Mouse (Mus musculus): ENCODE measurements around the gene Efna4. TPM values are rescaled to one million over a fixed set of nuclear protein-coding genes. Genes with fewer than 3 reads are reported as not detected.

Gene Efna4
- not detected for polyA plus RNA-seq (2014; fragmentation: Illumina TruSeq; extraction: RNeasy Lipid Tissue Mini Kit (QIAGEN cat#74804))

DNA sequence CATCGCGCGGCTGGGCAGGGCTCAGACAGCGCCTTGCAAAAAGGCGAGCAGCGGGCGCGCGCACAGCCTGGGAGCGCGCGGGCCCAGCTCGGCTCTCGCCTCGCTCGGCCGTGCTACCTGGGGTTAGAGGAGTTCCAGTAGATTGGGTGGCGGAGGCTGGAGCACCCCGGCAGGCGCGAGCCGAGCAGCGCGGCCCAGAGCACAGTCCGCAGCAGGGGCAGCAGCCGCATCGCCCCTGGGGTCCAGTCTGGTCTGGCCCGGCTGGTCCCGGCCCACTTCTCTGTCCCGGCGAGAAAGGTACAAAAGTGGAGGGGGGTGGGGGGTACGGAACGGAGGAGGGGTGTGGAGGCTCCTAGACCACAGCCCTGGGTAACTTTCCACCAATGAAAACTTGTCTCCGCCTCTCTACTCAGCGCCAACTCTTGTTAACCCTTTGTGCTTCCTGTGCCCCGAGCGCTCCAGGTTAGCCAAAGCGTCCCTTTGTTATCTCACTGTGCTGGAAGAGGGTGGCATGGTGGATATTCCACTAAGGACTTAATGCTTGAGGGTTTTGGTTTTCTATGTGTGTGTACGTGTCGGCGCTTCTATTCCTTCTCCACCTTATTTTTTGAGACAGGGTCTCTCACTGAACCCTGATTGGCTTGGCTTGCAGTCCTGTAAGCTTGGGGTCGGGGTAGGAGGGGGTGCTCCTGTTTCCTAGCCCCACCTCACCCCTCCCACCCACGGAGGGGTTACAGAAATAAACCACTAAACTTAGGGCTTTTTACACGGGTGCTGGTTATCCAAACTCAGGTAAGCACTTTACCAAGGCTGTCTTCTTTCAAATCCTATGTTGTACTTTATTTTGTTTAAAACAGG is at the start of gene Efna4:
Gene Efna4, minus strand, starts transcription at position 308 of the 858 bp plus-strand sequence.

DNA sequence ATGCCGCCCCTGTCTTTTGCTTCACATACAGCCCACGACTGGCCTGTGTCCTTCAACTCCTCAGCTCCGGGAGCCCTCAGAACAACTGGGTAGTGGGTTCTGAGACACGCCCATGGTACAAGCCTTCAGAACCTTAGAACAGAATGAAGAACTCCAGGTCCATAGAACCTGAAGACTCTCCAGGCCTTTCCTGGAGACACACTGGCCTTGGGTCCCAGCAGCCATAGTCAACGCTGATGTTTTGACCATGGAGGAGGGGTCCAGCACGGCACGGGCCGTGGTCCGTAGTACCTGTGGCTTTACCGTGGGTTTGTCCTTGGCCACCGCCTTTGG is 27.3 kb upstream of the Efna4 start, which contains the start of gene Dcst1:
Gene Dcst1, minus strand, starts transcription at position 101 of the 333 bp plus-strand sequence.

DNA sequence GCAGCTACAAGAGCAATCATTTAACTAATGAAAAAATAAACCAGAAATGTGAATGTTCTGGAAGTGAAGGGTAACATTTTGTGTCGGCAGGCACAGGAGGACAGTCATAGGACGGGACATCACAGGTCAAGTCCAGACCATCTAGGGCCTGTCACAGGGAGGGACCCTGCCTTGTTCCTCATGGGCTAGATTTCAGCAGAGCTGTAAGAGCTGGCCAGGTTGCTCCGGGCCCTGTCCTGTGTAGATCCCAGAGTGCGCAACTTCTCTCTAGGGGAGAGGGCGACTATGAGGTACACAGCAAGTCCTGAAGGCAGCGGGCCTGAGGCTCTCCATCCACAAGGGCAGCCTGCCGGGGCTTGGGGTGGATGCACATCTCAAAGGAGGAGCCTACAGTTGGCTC is 23.8 kb upstream of the Efna4 start, which contains the start of gene Dcst2:
Gene Dcst2, plus strand, starts transcription at position 301 of the 400 bp plus-strand sequence.

DNA sequence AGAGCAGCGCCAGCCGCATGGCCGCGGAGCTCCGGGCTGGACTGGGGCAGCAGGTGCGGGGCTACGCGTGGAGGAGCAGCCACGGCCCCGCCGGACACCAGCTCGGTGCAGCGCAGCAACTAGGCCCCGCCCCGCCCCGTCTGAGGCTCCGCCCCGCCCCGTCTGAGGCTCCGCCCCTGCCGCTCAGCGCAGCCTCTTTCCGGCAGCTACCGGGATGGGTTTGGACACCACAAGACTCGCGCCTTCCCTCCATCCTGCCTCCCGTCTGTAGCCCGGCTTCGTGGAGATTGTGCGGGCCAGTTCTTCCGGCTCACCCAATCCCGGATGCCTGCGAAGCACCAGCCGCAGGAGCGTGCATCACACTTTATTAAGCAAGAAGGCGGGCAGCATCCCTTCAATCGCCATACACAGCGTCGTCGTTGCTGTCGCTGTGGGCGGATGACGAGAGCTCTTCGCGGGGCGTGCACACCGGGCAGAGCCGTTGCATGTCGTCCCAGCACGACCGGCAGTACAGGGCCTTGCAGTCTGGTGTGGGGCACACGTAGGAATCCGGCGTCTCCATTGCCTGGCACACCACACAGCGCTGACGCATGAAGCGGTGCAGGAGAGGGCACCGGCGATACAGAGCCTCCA is 12.2 kb upstream of the Efna4 start, which contains the start of gene Adam15:
Gene Adam15, minus strand, starts transcription at position 128 of the 633 bp plus-strand sequence.

DNA sequence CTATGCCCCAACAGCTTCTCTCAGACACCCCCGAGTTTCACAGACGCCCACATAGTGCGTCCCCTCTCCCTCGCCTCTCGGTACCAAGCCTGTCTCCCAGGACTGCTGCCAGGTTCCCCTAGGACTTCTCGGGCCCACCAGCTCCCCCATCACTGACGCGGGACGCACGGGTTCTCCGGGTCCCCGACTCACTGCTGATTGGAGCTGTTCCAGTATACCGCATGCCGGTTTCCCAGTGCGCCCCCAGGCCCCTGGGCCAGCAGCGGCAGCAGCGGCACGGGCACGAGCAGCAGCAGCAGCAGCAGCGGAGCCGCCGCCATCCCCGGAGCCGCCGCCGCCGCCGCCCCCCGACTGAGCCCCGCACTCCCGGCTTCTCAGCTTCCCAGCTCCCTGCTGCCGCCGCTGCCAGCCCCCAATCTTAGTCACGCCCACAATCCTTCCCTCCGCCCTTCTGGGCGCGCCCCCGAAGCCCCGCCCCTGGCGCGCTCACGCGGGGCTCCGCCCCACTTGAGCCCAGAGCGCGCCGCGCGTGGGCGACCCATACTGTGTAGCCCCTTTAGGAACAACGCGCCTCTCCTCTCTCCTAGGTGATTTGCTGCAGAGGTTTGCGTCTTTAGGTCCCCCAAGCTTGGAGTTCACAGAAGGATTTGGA is 15.2 kb downstream of the Efna4 start, which contains the start of gene Efna3:
Gene Efna3, minus strand, starts transcription at position 452 of the 652 bp plus-strand sequence.

Other genes starting within 250 kb of the Efna4 start
- gene Rusc1, start 244.7 kb downstream of the Efna4 start, polyA plus RNA-seq (2014; fragmentation: Illumina TruSeq; extraction: RNeasy Lipid Tissue Mini Kit (QIAGEN cat#74804)), result 4.6 TPM
- gene Gm43738, start 236.9 kb downstream of the Efna4 start, polyA plus RNA-seq (2014; fragmentation: Illumina TruSeq; extraction: RNeasy Lipid Tissue Mini Kit (QIAGEN cat#74804)), result not detected
- 19.0 TPM for gene Fdps, start 236.1 kb downstream of the Efna4 start, polyA plus RNA-seq (2014; fragmentation: Illumina TruSeq; extraction: RNeasy Lipid Tissue Mini Kit (QIAGEN cat#74804))
- 0.48 TPM for gene Pklr, start 201.9 kb downstream of the Efna4 start, polyA plus RNA-seq (2014; fragmentation: Illumina TruSeq; extraction: RNeasy Lipid Tissue Mini Kit (QIAGEN cat#74804))
- not detected for gene Hcn3, start 177.8 kb downstream of the Efna4 start, polyA plus RNA-seq (2014; fragmentation: Illumina TruSeq; extraction: RNeasy Lipid Tissue Mini Kit (QIAGEN cat#74804))
- gene Clk2, start 173.2 kb downstream of the Efna4 start, polyA plus RNA-seq (2014; fragmentation: Illumina TruSeq; extraction: RNeasy Lipid Tissue Mini Kit (QIAGEN cat#74804)), result 13.0 TPM
- gene Scamp3, start 160.6 kb downstream of the Efna4 start, polyA plus RNA-seq (2014; fragmentation: Illumina TruSeq; extraction: RNeasy Lipid Tissue Mini Kit (QIAGEN cat#74804)), result 10.0 TPM
- 0.48 TPM for gene Fam189b, start 154.9 kb downstream of the Efna4 start, polyA plus RNA-seq (2014; fragmentation: Illumina TruSeq; extraction: RNeasy Lipid Tissue Mini Kit (QIAGEN cat#74804))
- 9.7 TPM for gene Gba, start 135.1 kb downstream of the Efna4 start, polyA plus RNA-seq (2014; fragmentation: Illumina TruSeq; extraction: RNeasy Lipid Tissue Mini Kit (QIAGEN cat#74804))
- 0.57 TPM for gene Thbs3, start 122.8 kb downstream of the Efna4 start, polyA plus RNA-seq (2014; fragmentation: Illumina TruSeq; extraction: RNeasy Lipid Tissue Mini Kit (QIAGEN cat#74804))
- 26.7 TPM for gene Mtx1, start 110.9 kb downstream of the Efna4 start, polyA plus RNA-seq (2014; fragmentation: Illumina TruSeq; extraction: RNeasy Lipid Tissue Mini Kit (QIAGEN cat#74804))
- gene Muc1, start 109.0 kb downstream of the Efna4 start, polyA plus RNA-seq (2014; fragmentation: Illumina TruSeq; extraction: RNeasy Lipid Tissue Mini Kit (QIAGEN cat#74804)), result 2.4 TPM
- gene Krtcap2, start 92.1 kb downstream of the Efna4 start, polyA plus RNA-seq (2014; fragmentation: Illumina TruSeq; extraction: RNeasy Lipid Tissue Mini Kit (QIAGEN cat#74804)), result 23.2 TPM
- not detected for gene Trim46, start 91.7 kb downstream of the Efna4 start, polyA plus RNA-seq (2014; fragmentation: Illumina TruSeq; extraction: RNeasy Lipid Tissue Mini Kit (QIAGEN cat#74804))
- not detected for gene Dpm3, start 78.7 kb downstream of the Efna4 start, polyA plus RNA-seq (2014; fragmentation: Illumina TruSeq; extraction: RNeasy Lipid Tissue Mini Kit (QIAGEN cat#74804))
- gene Slc50a1, start 67.5 kb downstream of the Efna4 start, polyA plus RNA-seq (2014; fragmentation: Illumina TruSeq; extraction: RNeasy Lipid Tissue Mini Kit (QIAGEN cat#74804)), result 15.4 TPM
- 4.2 TPM for gene Efna1, start 56.9 kb downstream of the Efna4 start, polyA plus RNA-seq (2014; fragmentation: Illumina TruSeq; extraction: RNeasy Lipid Tissue Mini Kit (QIAGEN cat#74804))
- not detected for gene Efna3, start 15.1 kb downstream of the Efna4 start, polyA plus RNA-seq (2014; fragmentation: Illumina TruSeq; extraction: RNeasy Lipid Tissue Mini Kit (QIAGEN cat#74804))
- 5.8 TPM for gene Adam15, start 12.0 kb upstream of the Efna4 start, polyA plus RNA-seq (2014; fragmentation: Illumina TruSeq; extraction: RNeasy Lipid Tissue Mini Kit (QIAGEN cat#74804))
- not detected for gene Dcst2, start 23.9 kb upstream of the Efna4 start, polyA plus RNA-seq (2014; fragmentation: Illumina TruSeq; extraction: RNeasy Lipid Tissue Mini Kit (QIAGEN cat#74804))
- gene Dcst1, start 27.2 kb upstream of the Efna4 start, polyA plus RNA-seq (2014; fragmentation: Illumina TruSeq; extraction: RNeasy Lipid Tissue Mini Kit (QIAGEN cat#74804)), result not detected
- gene Zbtb7b, start 56.7 kb upstream of the Efna4 start, polyA plus RNA-seq (2014; fragmentation: Illumina TruSeq; extraction: RNeasy Lipid Tissue Mini Kit (QIAGEN cat#74804)), result 1.5 TPM
- 1.6 TPM for gene Lenep, start 64.8 kb upstream of the Efna4 start, polyA plus RNA-seq (2014; fragmentation: Illumina TruSeq; extraction: RNeasy Lipid Tissue Mini Kit (QIAGEN cat#74804))
- gene Flad1, start 73.8 kb upstream of the Efna4 start, polyA plus RNA-seq (2014; fragmentation: Illumina TruSeq; extraction: RNeasy Lipid Tissue Mini Kit (QIAGEN cat#74804)), result 0.66 TPM
- 23.3 TPM for gene Cks1b, start 80.4 kb upstream of the Efna4 start, polyA plus RNA-seq (2014; fragmentation: Illumina TruSeq; extraction: RNeasy Lipid Tissue Mini Kit (QIAGEN cat#74804))
- 43.4 TPM for gene Shc1, start 80.4 kb upstream of the Efna4 start, polyA plus RNA-seq (2014; fragmentation: Illumina TruSeq; extraction: RNeasy Lipid Tissue Mini Kit (QIAGEN cat#74804))
- 10.8 TPM for gene Pygo2, start 92.2 kb upstream of the Efna4 start, polyA plus RNA-seq (2014; fragmentation: Illumina TruSeq; extraction: RNeasy Lipid Tissue Mini Kit (QIAGEN cat#74804))
- gene Pbxip1, start 98.7 kb upstream of the Efna4 start, polyA plus RNA-seq (2014; fragmentation: Illumina TruSeq; extraction: RNeasy Lipid Tissue Mini Kit (QIAGEN cat#74804)), result 18.8 TPM
- 0.68 TPM for gene Pmvk, start 116.5 kb upstream of the Efna4 start, polyA plus RNA-seq (2014; fragmentation: Illumina TruSeq; extraction: RNeasy Lipid Tissue Mini Kit (QIAGEN cat#74804))
- gene Kcnn3, start 182.1 kb upstream of the Efna4 start, polyA plus RNA-seq (2014; fragmentation: Illumina TruSeq; extraction: RNeasy Lipid Tissue Mini Kit (QIAGEN cat#74804)), result 4.8 TPM